Mouse (Mus musculus): ENCODE data around the gene Syt9.

GRCm38 (mm10) chr7:107389604-107390003 is 19.1 kb downstream of the Syt9 start:
- TF ChIP-seq POLR2A (IDR thresholded peaks at IDR 0.05; ENCODE audit: insufficient read depth, low read length) (no peak), CTCF (IDR thresholded peaks at IDR 0.05; ENCODE audit: low read depth, low read length) (no peak), EP300 (IDR thresholded peaks at IDR 0.05; ENCODE audit: insufficient read depth, low read depth, low read length) (no peak)

Data from ES-Bruce4 (cell line).